Mouse (Mus musculus): ENCODE data around the gene Osgep.

DNA sequence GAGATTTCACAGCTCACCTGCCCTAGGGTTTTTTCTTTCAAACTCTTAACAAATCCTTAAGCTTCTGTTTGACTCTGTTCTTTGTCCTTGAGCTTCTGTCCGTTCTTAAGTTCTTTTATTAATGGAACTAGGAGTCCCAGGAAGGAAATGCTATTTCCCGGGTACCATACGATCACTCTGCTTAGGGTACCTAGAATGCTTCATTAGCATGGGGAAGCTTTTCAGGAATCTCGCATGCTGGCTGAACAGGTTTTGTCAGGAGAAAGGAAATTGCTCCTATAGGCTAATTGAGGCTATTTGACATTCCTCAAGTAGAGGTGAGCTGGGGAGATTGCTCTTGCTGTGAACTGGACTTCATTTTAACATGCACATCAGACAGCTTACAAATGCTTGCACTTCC is 49.0 kb upstream of the Osgep start:
- TF ChIP-seq CTCF (IDR thresholded peaks at IDR 0.05; ENCODE audit: low read depth) (no peak), EP300 (IDR thresholded peaks at IDR 0.05; ENCODE audit: low read depth) (no peak)

Measured in heart, postnatal 0 days (tissue).